Mouse (Mus musculus): ENCODE results near the gene Adamtsl1. TPM values are rescaled to one million over a fixed set of nuclear protein-coding genes. Genes with fewer than 3 reads are reported as not detected.
A peak's percentile ranks its signal among the peaks of the same experiment; 100 is the strongest.

Gene Adamtsl1
- polyA plus RNA-seq, 1 experiment from 2014 or later: 3.1 TPM

- Histone ChIP-seq H3K4me1 (replicated peaks; ENCODE audit: control insufficient read depth, insufficient read depth, low read length) (no peaks in the 10 kb centered on the region), H3K4me3 (ENCODE audit: low read depth, low read length) (no peak overlapping the region), H3K9ac (ENCODE audit: low read depth, low read length) (no peak overlapping the region), H3K9me3 (ENCODE audit: control insufficient read depth) (no peaks in the 10 kb centered on the region), H3K4me2 (replicated peaks; ENCODE audit: low read depth) (no peak overlapping the region), H3K27me3 (replicated peaks; ENCODE audit: control insufficient read depth, insufficient read depth, low read length) (no peaks in the 10 kb centered on the region), H3K27ac (ENCODE audit: low read depth, low read length) (no peak overlapping the region), H3K36me3 (ENCODE audit: control insufficient read depth, insufficient read depth) (no peaks in the 10 kb centered on the region)
- TF ChIP-seq CTCF (IDR thresholded peaks at IDR 0.05; ENCODE audit: low read depth): no peak
- 65% methylated on average over 10 of the region's 10 CpGs for WGBS
- no peak for ATAC-seq
Measured at GRCm38 (mm10) chr4:86020372-86021090, 506.6 kb downstream of the Adamtsl1 start.

- TF ChIP-seq CTCF (IDR thresholded peaks at IDR 0.05; ENCODE audit: low read depth): peak; percentile 74
- no peak for ATAC-seq
- WGBS: 60% methylated on average over 8 of the region's 8 CpGs
Measured at GRCm38 (mm10) chr4:86024573-86025160, 510.7 kb downstream of the Adamtsl1 start.

GRCm38 (mm10) chr4:86029486-86029885 is 515.5 kb downstream of the Adamtsl1 start:
- H3K9ac ChIP-seq (ENCODE audit: low read depth, low read length): no peak overlapping the region
- WGBS: 71% methylated on average over 6 of the region's 6 CpGs
- no peak overlapping the region for H3K27ac ChIP-seq (ENCODE audit: low read depth, low read length)
- no peak overlapping the region for H3K4me3 ChIP-seq (ENCODE audit: low read depth, low read length)
- no peak for TF ChIP-seq CTCF (IDR thresholded peaks at IDR 0.05; ENCODE audit: low read depth)
- no peaks in the 10 kb centered on the region for H3K9me3 ChIP-seq (ENCODE audit: control insufficient read depth)
- no peak overlapping the region for H3K4me2 ChIP-seq (replicated peaks; ENCODE audit: low read depth)
- no peaks in the 10 kb centered on the region for H3K36me3 ChIP-seq (ENCODE audit: control insufficient read depth, insufficient read depth)
- H3K27me3 ChIP-seq (replicated peaks; ENCODE audit: control insufficient read depth, insufficient read depth, low read length): no peaks in the 10 kb centered on the region
- ATAC-seq: no peak
- no peaks in the 10 kb centered on the region for H3K4me1 ChIP-seq (replicated peaks; ENCODE audit: control insufficient read depth, insufficient read depth, low read length)

More at GRCm38 (mm10) chr4:86024573-86025160, 510.7 kb downstream of the Adamtsl1 start:
- Histone ChIP-seq H3K9me3 (ENCODE audit: control insufficient read depth) (no peaks in the 10 kb centered on the region), H3K9ac (ENCODE audit: low read depth, low read length) (no peak overlapping the region), H3K27me3 (replicated peaks; ENCODE audit: control insufficient read depth, insufficient read depth, low read length) (no peaks in the 10 kb centered on the region), H3K27ac (ENCODE audit: low read depth, low read length) (no peak overlapping the region), H3K4me2 (replicated peaks; ENCODE audit: low read depth) (no peak overlapping the region), H3K4me3 (ENCODE audit: low read depth, low read length) (no peak overlapping the region), H3K4me1 (replicated peaks; ENCODE audit: control insufficient read depth, insufficient read depth, low read length) (no peaks in the 10 kb centered on the region), H3K36me3 (ENCODE audit: control insufficient read depth, insufficient read depth) (no peaks in the 10 kb centered on the region)

DNA sequence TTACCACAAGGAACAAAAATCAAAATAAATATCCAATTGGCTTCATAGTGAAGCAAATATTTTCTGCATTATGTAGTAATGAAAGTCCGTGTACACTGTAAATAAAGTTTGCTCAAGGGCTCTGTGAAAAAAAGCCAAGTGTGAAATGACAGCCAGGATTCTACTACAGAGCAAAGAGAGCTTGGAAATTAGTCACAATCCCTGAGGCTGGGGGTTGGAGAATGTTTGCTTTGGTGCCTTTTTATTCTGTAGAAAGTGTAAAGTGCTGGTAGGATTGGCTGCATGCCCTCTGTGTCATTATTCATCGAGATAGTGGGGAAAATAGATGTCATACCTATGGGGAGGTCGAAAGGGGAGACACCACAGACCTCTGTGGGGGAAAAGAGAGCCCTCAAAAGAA is 516.2 kb downstream of the Adamtsl1 start:
- H3K9ac ChIP-seq (ENCODE audit: low read depth, low read length): no peak overlapping the region
- H3K9me3 ChIP-seq (ENCODE audit: control insufficient read depth): no peaks in the 10 kb centered on the region
- H3K4me1 ChIP-seq (replicated peaks; ENCODE audit: control insufficient read depth, insufficient read depth, low read length): no peaks in the 10 kb centered on the region
- TF ChIP-seq CTCF (IDR thresholded peaks at IDR 0.05; ENCODE audit: low read depth): no peak
- no peak overlapping the region for H3K4me2 ChIP-seq (replicated peaks; ENCODE audit: low read depth)
- WGBS: 31% methylated on average over 3 of the region's 3 CpGs
- H3K4me3 ChIP-seq (ENCODE audit: low read depth, low read length): no peak overlapping the region
- no peaks in the 10 kb centered on the region for H3K36me3 ChIP-seq (ENCODE audit: control insufficient read depth, insufficient read depth)
- no peaks in the 10 kb centered on the region for H3K27me3 ChIP-seq (replicated peaks; ENCODE audit: control insufficient read depth, insufficient read depth, low read length)
- ATAC-seq: no peak
- no peak overlapping the region for H3K27ac ChIP-seq (ENCODE audit: low read depth, low read length)

- H3K4me2 ChIP-seq (replicated peaks; ENCODE audit: low read depth): no peak overlapping the region
- H3K9ac ChIP-seq (ENCODE audit: low read depth, low read length): no peak overlapping the region
- no peak overlapping the region for H3K4me3 ChIP-seq (ENCODE audit: low read depth, low read length)
- no peaks in the 10 kb centered on the region for H3K36me3 ChIP-seq (ENCODE audit: control insufficient read depth, insufficient read depth)
- ATAC-seq: no peak
- no peaks in the 10 kb centered on the region for H3K4me1 ChIP-seq (replicated peaks; ENCODE audit: control insufficient read depth, insufficient read depth, low read length)
- WGBS: 41% methylated on average over 8 of the region's 8 CpGs
- no peak overlapping the region for H3K27ac ChIP-seq (ENCODE audit: low read depth, low read length)
- no peaks in the 10 kb centered on the region for H3K9me3 ChIP-seq (ENCODE audit: control insufficient read depth)
- no peak for TF ChIP-seq CTCF (IDR thresholded peaks at IDR 0.05; ENCODE audit: low read depth)
- no peaks in the 10 kb centered on the region for H3K27me3 ChIP-seq (replicated peaks; ENCODE audit: control insufficient read depth, insufficient read depth, low read length)
Measured at GRCm38 (mm10) chr4:86031041-86031440, 517.1 kb downstream of the Adamtsl1 start.

DNA sequence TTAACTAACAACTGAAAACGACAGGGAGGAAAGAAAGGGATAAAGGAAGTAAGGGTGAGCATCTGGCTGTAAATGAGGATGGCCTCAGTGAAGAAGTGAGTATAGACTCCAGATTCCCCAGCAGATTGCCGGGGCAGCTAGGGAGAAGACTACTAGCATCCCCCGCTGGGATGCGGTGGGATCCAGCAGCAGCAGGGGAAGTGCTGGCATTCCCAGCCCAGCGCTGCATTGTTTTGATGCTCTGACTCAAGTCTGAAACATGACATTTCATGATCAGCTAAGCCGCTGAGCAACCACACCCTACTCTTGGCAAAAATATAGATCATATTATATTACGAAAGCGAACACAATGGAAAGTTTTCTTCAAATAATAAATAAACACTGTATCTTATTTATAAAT is 526.9 kb downstream of the Adamtsl1 start:
- H3K4me2 ChIP-seq (replicated peaks; ENCODE audit: low read depth): no peak overlapping the region
- no peak overlapping the region for H3K27ac ChIP-seq (ENCODE audit: low read depth, low read length)
- no peak for ATAC-seq
- TF ChIP-seq CTCF (IDR thresholded peaks at IDR 0.05; ENCODE audit: low read depth): no peak
- no peaks in the 10 kb centered on the region for H3K9me3 ChIP-seq (ENCODE audit: control insufficient read depth)
- H3K4me1 ChIP-seq (replicated peaks; ENCODE audit: control insufficient read depth, insufficient read depth, low read length): no peaks in the 10 kb centered on the region
- H3K4me3 ChIP-seq (ENCODE audit: low read depth, low read length): no peak overlapping the region
- H3K9ac ChIP-seq (ENCODE audit: low read depth, low read length): no peak overlapping the region
- 45% methylated on average over 8 of the region's 8 CpGs for WGBS
- H3K27me3 ChIP-seq (replicated peaks; ENCODE audit: control insufficient read depth, insufficient read depth, low read length): no peaks in the 10 kb centered on the region
- H3K36me3 ChIP-seq (ENCODE audit: control insufficient read depth, insufficient read depth): no peaks in the 10 kb centered on the region

Measured in intestine, postnatal 0 days (tissue).